Mouse (Mus musculus): ENCODE data around the gene Fam129c. TPM values are rescaled to one million over a fixed set of nuclear protein-coding genes. Genes with fewer than 3 reads are reported as not detected.

Gene Fam129c
- 16.0 and 36.7 TPM in 2 replicates for polyA plus RNA-seq (2012; ENCODE audit: low replicate concordance)

GRCm38 (mm10) chr8:71597451-71597850 is at the start of gene Fam129c:
TSS of gene Fam129c (plus strand) at chr8:71597648.

GRCm38 (mm10) chr8:71558071-71558957 is 39.1 kb upstream of the Fam129c start, which contains the start of gene Tmem221:
TSS of gene Tmem221 (minus strand) at chr8:71558871.

GRCm38 (mm10) chr8:71566501-71566900 is 30.9 kb upstream of the Fam129c start, which contains the start of gene Nxnl1:
TSS of gene Nxnl1 (minus strand) at chr8:71566601.

GRCm38 (mm10) chr8:71568387-71568937 is 29.0 kb upstream of the Fam129c start, which contains the start of gene Slc27a1:
TSS of gene Slc27a1 (plus strand) at chr8:71568882.

GRCm38 (mm10) chr8:71591471-71592373 is 5.7 kb upstream of the Fam129c start, which contains the start of gene Pgls:
TSS of gene Pgls (plus strand) at chr8:71592176.

GRCm38 (mm10) chr8:71610822-71611651 is 13.6 kb downstream of the Fam129c start, which contains the start of gene Colgalt1:
TSS of gene Colgalt1 (plus strand) at chr8:71610998.

Other genes starting within 250 kb of the Fam129c start
- 69.6 and 217 TPM in 2 replicates for gene Use1, start 230.8 kb upstream of the Fam129c start, polyA plus RNA-seq (2012; ENCODE audit: low replicate concordance)
- 37.5 and 54.6 TPM in 2 replicates for gene Ocel1, start 226.3 kb upstream of the Fam129c start, polyA plus RNA-seq (2012; ENCODE audit: low replicate concordance)
- 41.6 and 43.4 TPM in 2 replicates for gene Nr2f6, start 215.7 kb upstream of the Fam129c start, polyA plus RNA-seq (2012; ENCODE audit: low replicate concordance)
- 1.0 and 2.4 TPM in 2 replicates for gene Ushbp1, start 201.8 kb upstream of the Fam129c start, polyA plus RNA-seq (2012; ENCODE audit: low replicate concordance)
- 83.3 and 110 TPM in 2 replicates for gene Babam1, start 200.8 kb upstream of the Fam129c start, polyA plus RNA-seq (2012; ENCODE audit: low replicate concordance)
- 54.3 and 71.6 TPM in 2 replicates for gene Ankle1, start 191.6 kb upstream of the Fam129c start, polyA plus RNA-seq (2012; ENCODE audit: low replicate concordance)
- 45.0 and 50.9 TPM in 2 replicates for gene Abhd8, start 134.0 kb upstream of the Fam129c start, polyA plus RNA-seq (2012; ENCODE audit: low replicate concordance)
- gene Mrpl34, start 132.7 kb upstream of the Fam129c start, polyA plus RNA-seq (2012; ENCODE audit: low replicate concordance): 165 and 189 TPM in 2 replicates
- 368 and 785 TPM in 2 replicates for gene Dda1, start 128.4 kb upstream of the Fam129c start, polyA plus RNA-seq (2012; ENCODE audit: low replicate concordance)
- gene Ano8, start 111.7 kb upstream of the Fam129c start, polyA plus RNA-seq (2012; ENCODE audit: low replicate concordance): 5.7 and 14.5 TPM in 2 replicates
- gene Gtpbp3, start 109.5 kb upstream of the Fam129c start, polyA plus RNA-seq (2012; ENCODE audit: low replicate concordance): 55.7 and 59.9 TPM in 2 replicates
- 112 and 117 TPM in 2 replicates for gene Plvap, start 85.9 kb upstream of the Fam129c start, polyA plus RNA-seq (2012; ENCODE audit: low replicate concordance)
- gene Ccdc194, start 71.9 kb upstream of the Fam129c start, polyA plus RNA-seq (2012; ENCODE audit: low replicate concordance): 0.37 TPM in 1 of 2 replicates, not detected in the other
- gene Bst2, start 60.2 kb upstream of the Fam129c start, polyA plus RNA-seq (2012; ENCODE audit: low replicate concordance): 122 and 170 TPM in 2 replicates
- gene Mvb12a, start 54.7 kb upstream of the Fam129c start, polyA plus RNA-seq (2012; ENCODE audit: low replicate concordance): 132 and 189 TPM in 2 replicates
- gene Tmem221, start 38.8 kb upstream of the Fam129c start, polyA plus RNA-seq (2012; ENCODE audit: low replicate concordance): 0.39 and 0.57 TPM in 2 replicates
- gene Nxnl1, start 31.0 kb upstream of the Fam129c start, polyA plus RNA-seq (2012; ENCODE audit: low replicate concordance): not detected in 2 replicates
- gene Slc27a1, start 28.8 kb upstream of the Fam129c start, polyA plus RNA-seq (2012; ENCODE audit: low replicate concordance): 1.5 and 2.9 TPM in 2 replicates
- gene Pgls, start 5.5 kb upstream of the Fam129c start, polyA plus RNA-seq (2012; ENCODE audit: low replicate concordance): 248 and 344 TPM in 2 replicates
- gene Colgalt1, start 13.3 kb downstream of the Fam129c start, polyA plus RNA-seq (2012; ENCODE audit: low replicate concordance): 42.1 and 64.1 TPM in 2 replicates
- 0.10 and 0.25 TPM in 2 replicates for gene Unc13a, start 74.1 kb downstream of the Fam129c start, polyA plus RNA-seq (2012; ENCODE audit: low replicate concordance)
- 47.1 and 71.7 TPM in 2 replicates for gene Jak3, start 78.6 kb downstream of the Fam129c start, polyA plus RNA-seq (2012; ENCODE audit: low replicate concordance)
- 30.3 and 31.3 TPM in 2 replicates for gene Insl3, start 91.6 kb downstream of the Fam129c start, polyA plus RNA-seq (2012; ENCODE audit: low replicate concordance)
- 2.1 and 3.0 TPM in 2 replicates for gene B3gnt3, start 104.1 kb downstream of the Fam129c start, polyA plus RNA-seq (2012; ENCODE audit: low replicate concordance)
- gene Fcho1, start 128.1 kb downstream of the Fam129c start, polyA plus RNA-seq (2012; ENCODE audit: low replicate concordance): 623 and 753 TPM in 2 replicates